Mouse (Mus musculus): Measurements from ENCODE around the gene Olfr1226. TPM values are rescaled to one million over a fixed set of nuclear protein-coding genes. Genes with fewer than 3 reads are reported as not detected.
"Not testable (repeated sequence)": the region's sequence is repeated elsewhere in the genome, so short reads cannot be mapped to it uniquely, and the experiment has no call there.

Gene Olfr1226
- polyA plus RNA-seq (2014; fragmentation: Nextera tagmentation; extraction: Ambion mirVana): not detected in 2 replicates

DNA sequence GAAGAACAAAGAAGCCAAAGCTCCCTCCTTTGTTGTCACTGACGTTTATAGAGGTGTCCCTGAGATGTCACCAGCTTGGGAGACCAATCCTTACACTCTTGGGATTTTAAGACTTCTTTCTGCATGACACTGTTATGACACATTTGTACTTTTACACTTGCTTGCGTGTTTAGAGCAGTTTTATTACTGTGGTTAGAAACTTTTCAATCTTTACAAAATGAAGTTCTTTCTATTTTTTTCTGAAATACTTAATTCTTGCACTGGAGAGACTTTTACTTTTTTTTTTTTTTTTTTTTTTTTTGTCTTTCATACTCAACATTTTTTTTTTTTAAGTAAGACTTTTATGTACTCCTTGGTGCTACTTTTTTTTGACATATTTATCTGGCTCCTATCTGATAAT lies at the start of gene Olfr1226:
Olfr1226 (minus strand) TSS at position 101 of the 400 bp plus-strand sequence.
- 64% methylated on average over 2 of the region's 2 CpGs for WGBS
- Histone ChIP-seq H3K27me3 (ENCODE audit: control insufficient read depth, insufficient read depth, low read length) (no peaks in the 10 kb centered on the region), H3K4me2 (ENCODE audit: low read depth, low read length) (no peak within 1 kb of the TSS), H3K36me3 (ENCODE audit: control insufficient read depth, insufficient read depth, low read length) (no peaks in the 10 kb centered on the region), H3K9me3 (ENCODE audit: control insufficient read depth, low read length) (no peaks in the 10 kb centered on the region), H3K9ac (replicated peaks; ENCODE audit: low read depth, low read length) (no peak within 1 kb of the TSS), H3K27ac (ENCODE audit: low read depth, low read length) (no peak within 1 kb of the TSS), H3K4me3 (ENCODE audit: low read depth, low read length) (no peak within 1 kb of the TSS), H3K4me1 (ENCODE audit: control insufficient read depth, insufficient read depth, low read length) (no peaks in the 10 kb centered on the region)
- no peak for ATAC-seq (ENCODE audit: low read depth)

DNA sequence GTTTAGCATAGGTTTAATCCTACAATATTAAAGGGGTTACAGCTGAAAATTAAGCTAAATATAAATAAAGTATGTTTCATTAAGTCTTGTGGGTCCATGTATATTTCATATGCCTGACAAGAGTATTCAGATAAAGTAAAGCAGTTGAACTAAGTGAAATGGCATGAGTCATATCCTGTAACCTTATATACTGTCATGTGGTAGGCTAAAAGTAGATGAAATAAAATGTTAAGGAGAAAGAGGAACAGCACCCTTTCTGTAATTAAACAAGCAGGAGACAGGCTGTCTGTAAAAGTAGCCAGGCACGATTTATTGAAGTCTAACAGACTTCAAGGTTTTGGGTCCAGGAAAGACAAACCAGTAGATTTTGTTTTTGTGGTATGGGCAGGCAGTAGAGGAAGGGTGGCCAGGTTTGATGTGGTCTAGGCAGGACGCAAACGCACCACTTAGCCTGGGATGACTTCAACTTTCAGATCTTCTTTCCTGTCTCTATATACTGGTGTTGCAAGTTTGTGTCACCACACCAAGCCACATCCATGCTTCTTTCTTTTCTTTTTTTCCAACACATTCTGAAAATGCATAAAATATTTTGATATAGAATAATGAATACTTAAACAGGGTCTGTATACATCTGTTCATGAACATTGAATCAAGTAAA lies 3.4 kb downstream of the Olfr1226 start:
- no peak overlapping the region for H3K4me3 ChIP-seq (ENCODE audit: low read depth, low read length)
- no peaks in the 10 kb centered on the region for H3K4me1 ChIP-seq (ENCODE audit: control insufficient read depth, insufficient read depth, low read length)
- no peak overlapping the region for H3K27ac ChIP-seq (ENCODE audit: low read depth, low read length)
- H3K27me3 ChIP-seq (ENCODE audit: control insufficient read depth, insufficient read depth, low read length): no peaks in the 10 kb centered on the region
- H3K36me3 ChIP-seq (ENCODE audit: control insufficient read depth, insufficient read depth, low read length): no peaks in the 10 kb centered on the region
- H3K4me2 ChIP-seq (ENCODE audit: low read depth, low read length): no peak overlapping the region
- 91% methylated on average over 3 of the region's 3 CpGs for WGBS
- ATAC-seq (ENCODE audit: low read depth): no peak
- H3K9ac ChIP-seq (replicated peaks; ENCODE audit: low read depth, low read length): no peak overlapping the region
- H3K9me3 ChIP-seq (ENCODE audit: control insufficient read depth, low read length): no peaks in the 10 kb centered on the region

DNA sequence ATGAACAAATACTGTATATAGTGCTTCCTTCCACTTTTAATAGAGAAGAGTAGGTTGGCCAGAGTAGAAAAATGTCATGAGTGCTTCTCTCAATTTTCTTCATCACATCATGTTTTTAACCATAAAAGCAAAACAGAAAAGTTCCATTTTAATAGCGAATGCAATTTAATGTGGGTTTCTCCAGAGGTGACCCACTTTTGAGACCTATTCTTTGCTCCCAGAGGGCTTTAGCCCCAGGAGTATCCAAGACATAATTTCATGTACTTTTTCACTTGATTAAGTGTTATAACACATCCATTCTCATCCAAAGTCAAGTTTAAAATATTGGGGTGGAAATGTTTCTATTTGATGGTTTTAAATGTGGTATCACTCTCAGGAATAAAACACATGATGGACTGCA lies 25.3 kb downstream of the Olfr1226 start, which contains the start of gene Olfr1225:
Olfr1225 (minus strand) TSS at position 101 of the 400 bp plus-strand sequence.
- 91% methylated on average over 1 of the region's 1 CpGs for WGBS

DNA sequence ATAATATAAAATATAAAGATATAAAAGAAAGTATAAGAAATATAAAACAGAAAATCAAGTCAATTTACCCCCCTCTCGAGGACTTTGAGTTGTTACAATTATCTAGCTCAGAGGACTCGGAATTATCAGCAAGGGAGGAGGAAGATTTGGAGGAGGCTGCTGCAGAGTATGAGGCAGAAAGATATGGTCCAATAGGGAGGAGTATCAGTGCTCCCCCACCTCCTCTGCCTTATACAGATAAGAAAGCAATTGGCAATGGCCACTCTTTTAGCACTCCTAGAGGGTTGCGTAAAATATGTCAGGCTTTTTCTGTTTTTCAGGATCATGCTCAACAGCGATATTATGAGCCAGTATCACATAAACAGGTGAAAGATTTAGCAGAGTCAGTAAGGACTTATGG lies 35.1 kb downstream of the Olfr1226 start:
- H3K36me3 ChIP-seq (ENCODE audit: control insufficient read depth, insufficient read depth, low read length); H3K9ac ChIP-seq (replicated peaks; ENCODE audit: low read depth, low read length); ATAC-seq (ENCODE audit: low read depth); H3K4me3 ChIP-seq (ENCODE audit: low read depth, low read length); H3K27ac ChIP-seq (ENCODE audit: low read depth, low read length); H3K4me1 ChIP-seq (ENCODE audit: control insufficient read depth, insufficient read depth, low read length); H3K9me3 ChIP-seq (ENCODE audit: control insufficient read depth, low read length); H3K27me3 ChIP-seq (ENCODE audit: control insufficient read depth, insufficient read depth, low read length); H3K4me2 ChIP-seq (ENCODE audit: low read depth, low read length): not testable (repeated sequence)
- 93% methylated on average over 4 of the region's 4 CpGs for WGBS

More for the DNA sequence above, 25.3 kb downstream of the Olfr1226 start, which contains the start of gene Olfr1225:
- Histone ChIP-seq H3K4me3 (ENCODE audit: low read depth, low read length) (no peak within 1 kb of the TSS), H3K36me3 (ENCODE audit: control insufficient read depth, insufficient read depth, low read length) (no peaks in the 10 kb centered on the region), H3K27me3 (ENCODE audit: control insufficient read depth, insufficient read depth, low read length) (no peaks in the 10 kb centered on the region), H3K27ac (ENCODE audit: low read depth, low read length) (no peak within 1 kb of the TSS), H3K9ac (replicated peaks; ENCODE audit: low read depth, low read length) (no peak within 1 kb of the TSS), H3K9me3 (ENCODE audit: control insufficient read depth, low read length) (no peaks in the 10 kb centered on the region), H3K4me1 (ENCODE audit: control insufficient read depth, insufficient read depth, low read length) (no peaks in the 10 kb centered on the region), H3K4me2 (ENCODE audit: low read depth, low read length) (no peak within 1 kb of the TSS)
- ATAC-seq (ENCODE audit: low read depth): no peak

DNA sequence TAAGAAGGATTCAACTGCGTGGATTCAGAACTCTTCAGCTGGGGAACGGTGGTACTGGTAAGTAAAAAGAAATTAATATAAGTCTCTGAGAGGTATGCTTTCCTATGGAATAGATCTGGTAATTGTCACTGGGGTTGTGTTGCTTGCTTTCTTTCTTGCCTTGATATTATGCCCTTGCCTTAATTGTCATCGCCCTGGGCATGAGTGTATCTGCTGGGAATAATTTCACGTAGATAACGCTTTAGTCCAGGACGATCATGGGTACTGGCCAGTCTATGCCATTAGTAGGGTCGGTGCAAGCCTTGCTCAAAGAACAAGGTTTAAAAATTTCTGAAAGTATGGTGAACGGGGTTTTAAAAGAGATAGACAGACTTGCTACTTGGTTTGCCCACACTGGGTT lies 35.9 kb downstream of the Olfr1226 start, which contains the start of gene Olfr1224-ps1:
Olfr1224-ps1 (minus strand) TSS at position 101 of the 400 bp plus-strand sequence.
- not testable (repeated sequence) for H3K27me3 ChIP-seq (ENCODE audit: control insufficient read depth, insufficient read depth, low read length); ATAC-seq (ENCODE audit: low read depth); H3K27ac ChIP-seq (ENCODE audit: low read depth, low read length); H3K9me3 ChIP-seq (ENCODE audit: control insufficient read depth, low read length); H3K4me3 ChIP-seq (ENCODE audit: low read depth, low read length); H3K9ac ChIP-seq (replicated peaks; ENCODE audit: low read depth, low read length); H3K4me2 ChIP-seq (ENCODE audit: low read depth, low read length); H3K4me1 ChIP-seq (ENCODE audit: control insufficient read depth, insufficient read depth, low read length); H3K36me3 ChIP-seq (ENCODE audit: control insufficient read depth, insufficient read depth, low read length)
- 94% methylated on average over 8 of the region's 8 CpGs for WGBS

DNA sequence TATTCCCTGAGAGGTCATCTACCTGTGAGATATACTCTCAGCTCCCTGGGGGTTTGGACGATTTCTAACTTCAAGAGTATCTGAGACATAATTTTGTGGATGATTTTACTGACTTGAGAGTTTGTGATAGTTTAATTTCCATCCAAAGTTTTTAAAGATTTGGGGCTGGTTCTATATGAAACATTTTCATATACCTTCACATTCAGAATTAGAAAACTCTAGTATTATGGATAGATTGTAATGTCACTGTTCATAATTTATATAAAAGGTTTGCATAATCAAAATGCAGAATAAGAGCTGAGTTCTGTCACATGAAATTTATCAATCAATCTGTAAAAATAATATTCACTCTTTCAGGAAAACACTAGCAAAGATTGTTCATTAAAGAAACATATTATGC lies 48.4 kb downstream of the Olfr1226 start, which contains the start of gene Olfr1223:
Olfr1223 (minus strand) TSS at position 101 of the 400 bp plus-strand sequence.
- Histone ChIP-seq H3K36me3 (ENCODE audit: control insufficient read depth, insufficient read depth, low read length) (no peaks in the 10 kb centered on the region), H3K27ac (ENCODE audit: low read depth, low read length) (no peak within 1 kb of the TSS), H3K4me3 (ENCODE audit: low read depth, low read length) (no peak within 1 kb of the TSS), H3K9me3 (ENCODE audit: control insufficient read depth, low read length) (no peaks in the 10 kb centered on the region), H3K4me1 (ENCODE audit: control insufficient read depth, insufficient read depth, low read length) (no peaks in the 10 kb centered on the region), H3K4me2 (ENCODE audit: low read depth, low read length) (no peak within 1 kb of the TSS), H3K9ac (replicated peaks; ENCODE audit: low read depth, low read length) (no peak within 1 kb of the TSS), H3K27me3 (ENCODE audit: control insufficient read depth, insufficient read depth, low read length) (no peaks in the 10 kb centered on the region)
- 74% methylated on average over 1 of the region's 1 CpGs for WGBS
- no peak for ATAC-seq (ENCODE audit: low read depth)

Other genes with a start within 250 kb of the Olfr1226 start
- not detected in 2 replicates for gene Olfr1212, start 246.1 kb downstream of the Olfr1226 start, polyA plus RNA-seq (2014; fragmentation: Nextera tagmentation; extraction: Ambion mirVana)
- not detected in 2 replicates for gene Gm13762, start 219.8 kb downstream of the Olfr1226 start, polyA plus RNA-seq (2014; fragmentation: Nextera tagmentation; extraction: Ambion mirVana)
- gene Olfr1214, start 207.4 kb downstream of the Olfr1226 start, polyA plus RNA-seq (2014; fragmentation: Nextera tagmentation; extraction: Ambion mirVana): not detected in 2 replicates
- gene Olfr1215, start 193.1 kb downstream of the Olfr1226 start, polyA plus RNA-seq (2014; fragmentation: Nextera tagmentation; extraction: Ambion mirVana): not detected in 2 replicates
- not detected in 2 replicates for gene Olfr1216, start 181.7 kb downstream of the Olfr1226 start, polyA plus RNA-seq (2014; fragmentation: Nextera tagmentation; extraction: Ambion mirVana)
- not detected in 2 replicates for gene Olfr1217, start 168.0 kb downstream of the Olfr1226 start, polyA plus RNA-seq (2014; fragmentation: Nextera tagmentation; extraction: Ambion mirVana)
- gene Olfr1218, start 138.9 kb downstream of the Olfr1226 start, polyA plus RNA-seq (2014; fragmentation: Nextera tagmentation; extraction: Ambion mirVana): not detected in 2 replicates
- not detected in 2 replicates for gene Olfr1219, start 116.5 kb downstream of the Olfr1226 start, polyA plus RNA-seq (2014; fragmentation: Nextera tagmentation; extraction: Ambion mirVana)
- not detected in 2 replicates for gene Olfr1220, start 93.2 kb downstream of the Olfr1226 start, polyA plus RNA-seq (2014; fragmentation: Nextera tagmentation; extraction: Ambion mirVana)
- gene Olfr1221, start 82.8 kb downstream of the Olfr1226 start, polyA plus RNA-seq (2014; fragmentation: Nextera tagmentation; extraction: Ambion mirVana): not detected in 2 replicates
- not detected in 2 replicates for gene Olfr1222, start 67.0 kb downstream of the Olfr1226 start, polyA plus RNA-seq (2014; fragmentation: Nextera tagmentation; extraction: Ambion mirVana)
- not detected in 2 replicates for gene Olfr1223, start 48.5 kb downstream of the Olfr1226 start, polyA plus RNA-seq (2014; fragmentation: Nextera tagmentation; extraction: Ambion mirVana)
- not detected in 2 replicates for gene Olfr1224-ps1, start 36.0 kb downstream of the Olfr1226 start, polyA plus RNA-seq (2014; fragmentation: Nextera tagmentation; extraction: Ambion mirVana)
- not detected in 2 replicates for gene Olfr1225, start 25.4 kb downstream of the Olfr1226 start, polyA plus RNA-seq (2014; fragmentation: Nextera tagmentation; extraction: Ambion mirVana)
- not detected in 2 replicates for gene Olfr1228, start 54.0 kb upstream of the Olfr1226 start, polyA plus RNA-seq (2014; fragmentation: Nextera tagmentation; extraction: Ambion mirVana)
- gene Olfr1229, start 88.0 kb upstream of the Olfr1226 start, polyA plus RNA-seq (2014; fragmentation: Nextera tagmentation; extraction: Ambion mirVana): not detected in 2 replicates
- gene Olfr1230, start 97.2 kb upstream of the Olfr1226 start, polyA plus RNA-seq (2014; fragmentation: Nextera tagmentation; extraction: Ambion mirVana): not detected in 2 replicates
- not detected in 2 replicates for gene Olfr1231, start 107.0 kb upstream of the Olfr1226 start, polyA plus RNA-seq (2014; fragmentation: Nextera tagmentation; extraction: Ambion mirVana)
- not detected in 2 replicates for gene Olfr1232, start 129.6 kb upstream of the Olfr1226 start, polyA plus RNA-seq (2014; fragmentation: Nextera tagmentation; extraction: Ambion mirVana)
- not detected in 2 replicates for gene Olfr1233, start 142.3 kb upstream of the Olfr1226 start, polyA plus RNA-seq (2014; fragmentation: Nextera tagmentation; extraction: Ambion mirVana)
- not detected in 2 replicates for gene Olfr1234, start 164.8 kb upstream of the Olfr1226 start, polyA plus RNA-seq (2014; fragmentation: Nextera tagmentation; extraction: Ambion mirVana)
- gene Olfr1238, start 209.6 kb upstream of the Olfr1226 start, polyA plus RNA-seq (2014; fragmentation: Nextera tagmentation; extraction: Ambion mirVana): not detected in 2 replicates
- gene Olfr1239, start 220.4 kb upstream of the Olfr1226 start, polyA plus RNA-seq (2014; fragmentation: Nextera tagmentation; extraction: Ambion mirVana): not detected in 2 replicates
- not detected in 2 replicates for gene Olfr1240, start 243.0 kb upstream of the Olfr1226 start, polyA plus RNA-seq (2014; fragmentation: Nextera tagmentation; extraction: Ambion mirVana)

Measured in neural tube, embryonic 14.5 days (tissue).